Mouse (Mus musculus) activated CD4-positive, CD25-positive, alpha-beta regulatory T cell (primary cell): ENCODE results near the gene Fgfbp1. TPM values are rescaled to one million over a fixed set of nuclear protein-coding genes. Genes with fewer than 3 reads are reported as not detected.

Experiments used
- polyA plus RNA-seq, 2 experiments: library from polyadenylated mRNA; unstranded; fragments of 100-300 nt; shearing (Covaris generic); gene quantifications; one replicate each; pipeline ENCODE4 v1.2.1; 2017

Fgfbp1 gene
- under 1 TPM; 0.14 to 0.23 TPM for polyA plus RNA-seq

DNA sequence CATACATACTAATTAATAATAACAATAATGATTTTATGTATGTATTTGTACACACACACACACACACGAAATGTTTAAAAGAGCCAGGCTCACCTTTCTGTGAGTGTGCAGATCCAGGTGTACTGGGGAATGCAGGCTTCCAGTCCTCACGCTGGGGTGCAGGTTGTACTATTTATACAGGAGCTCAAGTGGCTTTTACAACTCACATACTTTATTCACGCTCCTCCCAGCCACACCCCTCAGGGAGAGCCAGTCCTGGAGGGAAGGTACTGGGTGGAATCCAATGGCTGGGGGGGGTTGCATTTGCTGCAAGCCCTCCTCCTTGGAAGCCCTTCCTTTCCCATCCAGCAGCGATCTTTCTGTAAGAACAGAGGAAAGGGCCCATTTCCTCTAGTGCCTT is at the start of gene Fgfbp1:
Gene Fgfbp1 (minus strand): TSS at position 160 of the 400 bp plus-strand sequence.

Other genes starting within 250 kb of the Fgfbp1 start
- gene Bst1, start 162.9 kb downstream of the Fgfbp1 start, polyA plus RNA-seq, result 1 to 10 TPM in 1 of 2 experiments, under 1 TPM in 1; 0.11 to 1.6 TPM
- 10 to 100 TPM; 60.0 to 60.2 TPM for gene Fbxl5, start 160.1 kb downstream of the Fgfbp1 start, polyA plus RNA-seq
- gene Cd38, start 113.2 kb downstream of the Fgfbp1 start, polyA plus RNA-seq, result 10 to 100 TPM; 12.5 to 25.6 TPM
- under 1 TPM; 0.32 to 0.41 TPM for gene Gm7879, start 68.6 kb downstream of the Fgfbp1 start, polyA plus RNA-seq
- gene Prom1, start 120.3 kb upstream of the Fgfbp1 start, polyA plus RNA-seq, result under 1 TPM; 0.38 to 0.95 TPM
- 10 to 100 TPM; 70.6 to 70.7 TPM for gene Tapt1, start 244.8 kb upstream of the Fgfbp1 start, polyA plus RNA-seq